Mouse (Mus musculus): Measurements from ENCODE around the gene BC025920. TPM values are rescaled to one million over a fixed set of nuclear protein-coding genes. Genes with fewer than 3 reads are reported as not detected.

The BC025920 gene
- polyA plus RNA-seq, 1 experiment = 3.7 TPM

DNA sequence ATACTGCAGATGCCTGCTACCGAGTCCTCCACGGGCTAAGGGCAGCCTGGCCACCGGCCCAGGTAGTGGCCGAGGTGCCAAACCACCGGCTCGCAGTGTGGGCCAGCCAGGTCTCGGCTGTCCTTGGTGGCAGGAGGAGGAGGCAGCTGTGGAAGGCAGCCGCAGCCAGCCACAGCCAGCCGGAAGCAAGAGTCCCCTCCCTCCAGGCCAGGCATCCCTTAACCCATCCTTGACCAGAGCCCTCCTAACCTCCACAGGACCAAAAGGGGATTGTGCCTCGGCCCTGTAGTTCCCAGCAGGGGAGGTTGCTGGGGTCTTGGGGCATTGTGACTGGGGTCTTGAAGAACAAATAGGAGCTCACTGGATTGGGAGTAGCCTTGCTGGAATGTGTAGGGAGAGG, 41.9 kb upstream of the BC025920 start:
- no peak overlapping the region for H3K4me3 ChIP-seq (ENCODE audit: insufficient read depth, low read length)
- TF ChIP-seq POLR2A (IDR thresholded peaks at IDR 0.05; ENCODE audit: extremely low read depth, insufficient read depth, low read length) = no peak
- TF ChIP-seq CTCF (IDR thresholded peaks at IDR 0.05; ENCODE audit: extremely low read depth, insufficient read depth, low read length) = no peak
- H3K27ac ChIP-seq (ENCODE audit: insufficient read depth, low read length) = no peak overlapping the region
- H3K4me1 ChIP-seq (ENCODE audit: control insufficient read depth, insufficient read depth, low read length) = peaks cover 2% of the 10 kb centered on the region; the same call in 1 of the 2 replicates

DNA sequence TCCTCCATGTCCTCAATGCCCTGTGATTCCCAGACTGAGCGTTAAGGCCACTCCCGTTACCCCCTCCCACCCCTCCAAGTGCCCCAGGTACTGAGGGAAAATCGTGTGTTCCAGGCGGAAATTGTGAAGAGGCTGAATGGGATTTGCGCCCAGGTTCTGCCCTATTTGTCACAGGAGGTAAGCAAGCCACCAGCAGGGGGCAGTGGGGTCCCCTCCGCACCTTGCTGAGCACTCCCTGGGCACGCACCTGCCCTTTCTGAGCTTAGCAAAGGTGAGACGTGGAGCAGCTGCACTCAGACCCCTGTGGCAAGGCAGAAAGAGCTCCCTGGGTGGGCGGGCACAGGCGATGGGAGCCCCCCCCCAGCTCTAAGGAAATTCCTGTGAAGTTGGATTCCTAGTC, 41.3 kb upstream of the BC025920 start:
- H3K4me3 ChIP-seq (ENCODE audit: insufficient read depth, low read length) = no peak overlapping the region
- H3K27ac ChIP-seq (ENCODE audit: insufficient read depth, low read length) = no peak overlapping the region
- TF ChIP-seq CTCF (IDR thresholded peaks at IDR 0.05; ENCODE audit: extremely low read depth, insufficient read depth, low read length) (peak; percentile 54), POLR2A (IDR thresholded peaks at IDR 0.05; ENCODE audit: extremely low read depth, insufficient read depth, low read length) (no peak)
- H3K4me1 ChIP-seq (ENCODE audit: control insufficient read depth, insufficient read depth, low read length) = peaks cover 2% of the 10 kb centered on the region; the same call in 1 of the 2 replicates

DNA sequence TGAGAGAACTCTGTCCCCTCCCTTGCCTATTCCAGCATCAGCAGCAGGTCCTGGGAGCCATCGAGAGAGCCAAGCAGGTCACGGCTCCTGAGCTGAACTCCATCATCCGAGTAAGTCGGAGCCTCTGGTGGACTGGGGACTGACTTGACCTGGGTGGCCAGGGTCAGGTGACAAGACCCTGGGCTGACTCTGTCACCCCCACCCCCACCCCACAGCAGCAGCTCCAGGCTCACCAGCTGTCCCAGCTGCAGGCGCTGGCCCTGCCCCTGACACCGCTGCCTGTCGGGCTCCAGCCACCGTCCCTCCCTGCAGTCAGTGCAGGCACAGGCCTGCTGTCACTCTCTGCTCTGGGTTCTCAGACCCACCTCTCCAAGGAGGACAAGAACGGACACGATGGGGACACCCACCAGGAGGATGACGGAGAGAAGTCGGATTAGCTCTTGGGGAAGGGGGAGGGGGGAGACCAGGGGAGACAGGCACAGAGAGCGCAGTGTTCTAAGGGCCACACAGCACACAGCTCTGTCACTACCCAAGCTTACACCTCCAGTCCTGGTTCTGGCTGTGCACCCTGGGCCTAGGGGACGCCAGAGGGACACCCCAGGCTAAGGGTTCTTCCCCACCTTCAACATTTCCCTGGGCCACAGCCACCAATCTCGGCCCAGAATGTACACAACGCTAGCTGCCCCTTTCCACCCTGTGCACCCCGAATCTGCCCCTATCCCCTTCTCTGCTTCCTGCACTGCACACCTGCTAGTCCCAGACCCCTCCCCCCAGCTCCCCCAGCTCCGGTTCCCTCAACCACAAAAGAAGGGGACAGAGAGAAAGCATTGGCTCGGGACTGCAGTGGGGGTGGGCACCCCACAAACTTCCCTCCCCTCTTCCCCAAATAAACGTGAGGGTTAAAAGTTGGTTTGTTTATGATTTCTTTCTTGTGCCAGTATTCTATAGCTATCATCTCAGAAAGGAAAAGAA, 40.5 kb upstream of the BC025920 start:
- TF ChIP-seq POLR2A (IDR thresholded peaks at IDR 0.05; ENCODE audit: extremely low read depth, insufficient read depth, low read length) = no peak
- no peak for TF ChIP-seq CTCF (IDR thresholded peaks at IDR 0.05; ENCODE audit: extremely low read depth, insufficient read depth, low read length)
- H3K27ac ChIP-seq (ENCODE audit: insufficient read depth, low read length) = no peak overlapping the region
- peaks cover 2% of the 10 kb centered on the region; the same call in 1 of the 2 replicates for H3K4me1 ChIP-seq (ENCODE audit: control insufficient read depth, insufficient read depth, low read length)
- H3K4me3 ChIP-seq (ENCODE audit: insufficient read depth, low read length) = no peak overlapping the region

DNA sequence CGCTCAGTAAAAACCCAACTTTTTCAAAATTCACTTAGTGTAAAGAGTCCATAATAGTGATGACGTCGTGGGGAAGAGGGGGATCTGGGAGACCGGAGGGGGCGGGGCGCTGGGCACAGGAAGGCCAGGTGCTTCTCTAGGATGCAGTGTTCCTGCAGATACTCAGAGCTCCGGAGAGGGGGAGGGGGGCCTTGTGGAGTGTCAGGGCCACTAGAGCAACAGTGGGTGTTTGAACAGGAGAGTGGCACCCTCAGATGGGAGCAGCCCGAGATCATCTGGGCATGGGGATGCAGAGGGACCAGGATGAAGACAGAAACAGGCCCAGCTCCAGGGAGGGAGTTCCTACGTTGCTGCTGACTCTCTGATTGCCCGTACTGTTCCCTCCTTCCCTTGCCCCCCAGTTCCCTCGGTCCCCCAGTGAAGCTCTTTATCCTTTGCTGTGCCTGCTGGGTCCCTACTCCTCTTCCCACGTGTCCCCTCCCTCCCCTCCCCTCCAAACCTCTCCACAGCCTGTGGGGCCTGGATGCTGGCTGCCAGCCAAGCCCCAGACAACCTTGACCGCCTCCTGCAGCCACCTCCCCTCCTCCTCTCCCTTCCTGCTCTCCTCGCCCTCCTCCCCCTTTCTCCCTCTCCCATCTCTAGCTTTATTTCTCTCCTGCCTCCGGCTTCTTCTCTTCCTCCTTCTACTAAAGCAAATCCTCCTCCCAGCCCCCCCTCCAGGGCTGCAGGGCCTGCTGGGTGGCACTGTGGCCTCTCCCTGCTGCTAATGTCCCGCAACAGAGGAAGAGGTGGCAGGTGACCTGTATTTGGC, 37.5 kb upstream of the BC025920 start:
- no peak overlapping the region for H3K27ac ChIP-seq (ENCODE audit: insufficient read depth, low read length)
- no peaks in the 10 kb centered on the region for H3K4me1 ChIP-seq (ENCODE audit: control insufficient read depth, insufficient read depth, low read length)
- no peak for TF ChIP-seq POLR2A (IDR thresholded peaks at IDR 0.05; ENCODE audit: extremely low read depth, insufficient read depth, low read length)
- TF ChIP-seq CTCF (IDR thresholded peaks at IDR 0.05; ENCODE audit: extremely low read depth, insufficient read depth, low read length) = no peak
- no peak overlapping the region for H3K4me3 ChIP-seq (ENCODE audit: insufficient read depth, low read length)

DNA sequence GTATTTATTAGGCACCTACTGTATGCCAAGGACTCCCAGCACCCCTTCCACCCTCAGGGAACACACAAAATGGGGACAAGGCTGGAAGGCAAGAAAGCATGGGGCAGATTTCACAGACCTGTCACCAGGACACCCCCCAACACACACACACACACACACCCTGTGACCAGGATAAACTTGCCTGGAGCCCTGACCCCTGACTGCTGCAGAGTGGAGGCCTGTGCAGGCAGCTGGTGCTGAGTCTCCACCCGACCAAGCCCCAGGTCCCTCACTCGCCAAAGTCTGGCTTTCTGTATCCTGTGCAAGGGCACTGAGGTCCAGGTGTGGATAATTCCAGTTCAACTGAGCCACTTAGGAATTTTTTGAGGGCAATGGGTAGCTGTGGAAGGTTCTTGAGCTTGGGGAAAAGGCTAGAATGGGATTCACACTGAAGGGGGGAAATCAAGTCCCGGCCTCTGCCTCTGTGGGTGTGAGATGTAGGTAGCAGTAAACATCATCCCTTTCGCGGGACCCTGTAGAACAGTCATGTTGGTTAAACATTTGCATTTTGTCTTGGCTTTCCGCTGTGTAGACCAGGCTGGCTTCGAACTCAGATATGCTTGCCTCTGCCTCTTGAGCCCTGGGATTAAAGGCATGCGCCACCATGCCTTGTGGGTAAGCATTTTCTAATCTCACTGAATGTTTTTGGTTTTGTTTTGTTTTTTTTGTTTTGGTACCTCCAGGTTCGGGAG, 36.4 kb upstream of the BC025920 start:
- H3K27ac ChIP-seq (ENCODE audit: insufficient read depth, low read length) = no peak overlapping the region
- H3K4me3 ChIP-seq (ENCODE audit: insufficient read depth, low read length) = no peak overlapping the region
- TF ChIP-seq POLR2A (IDR thresholded peaks at IDR 0.05; ENCODE audit: extremely low read depth, insufficient read depth, low read length) = no peak
- no peak for TF ChIP-seq CTCF (IDR thresholded peaks at IDR 0.05; ENCODE audit: extremely low read depth, insufficient read depth, low read length)
- H3K4me1 ChIP-seq (ENCODE audit: control insufficient read depth, insufficient read depth, low read length) = 0 out of 2 replicates have a peak, but pooled peaks cover under 1% of the 10 kb centered on the region

DNA sequence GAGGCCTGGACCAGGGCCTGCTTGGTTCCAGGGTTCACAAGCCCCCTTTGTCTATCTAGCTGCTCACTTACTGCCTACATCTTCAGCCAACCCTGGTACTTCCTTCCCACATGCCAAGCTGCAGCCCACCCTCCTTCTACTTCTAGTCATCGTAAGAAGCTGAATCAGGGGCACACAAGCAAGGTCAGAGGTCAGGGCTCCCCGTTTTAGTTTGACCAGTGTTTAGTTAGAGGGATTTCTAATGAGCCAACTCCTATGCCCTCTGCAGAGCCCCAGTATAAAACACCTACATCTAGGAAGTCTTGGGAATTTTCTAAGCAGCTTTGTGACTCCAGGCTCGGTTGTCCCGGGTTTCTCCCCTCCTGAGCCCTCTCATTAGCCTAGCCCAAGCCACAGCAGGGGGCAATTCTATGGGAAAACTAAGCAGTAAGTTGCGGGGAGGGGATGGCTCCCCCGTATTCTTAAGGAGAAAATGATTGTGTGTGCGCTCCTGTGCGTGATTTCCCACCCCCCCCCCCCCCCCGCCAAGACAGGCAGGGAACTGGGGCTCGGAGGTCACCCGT, 35.8 kb upstream of the BC025920 start:
- H3K4me3 ChIP-seq (ENCODE audit: insufficient read depth, low read length) = peak overlapping the region; percentile 50; the same call in 1 of the 2 replicates
- 0 out of 2 replicates have a peak, but pooled peaks cover 2% of the 10 kb centered on the region for H3K4me1 ChIP-seq (ENCODE audit: control insufficient read depth, insufficient read depth, low read length)
- TF ChIP-seq CTCF (IDR thresholded peaks at IDR 0.05; ENCODE audit: extremely low read depth, insufficient read depth, low read length) (no peak), POLR2A (IDR thresholded peaks at IDR 0.05; ENCODE audit: extremely low read depth, insufficient read depth, low read length) (no peak)
- no peak overlapping the region for H3K27ac ChIP-seq (ENCODE audit: insufficient read depth, low read length)

DNA sequence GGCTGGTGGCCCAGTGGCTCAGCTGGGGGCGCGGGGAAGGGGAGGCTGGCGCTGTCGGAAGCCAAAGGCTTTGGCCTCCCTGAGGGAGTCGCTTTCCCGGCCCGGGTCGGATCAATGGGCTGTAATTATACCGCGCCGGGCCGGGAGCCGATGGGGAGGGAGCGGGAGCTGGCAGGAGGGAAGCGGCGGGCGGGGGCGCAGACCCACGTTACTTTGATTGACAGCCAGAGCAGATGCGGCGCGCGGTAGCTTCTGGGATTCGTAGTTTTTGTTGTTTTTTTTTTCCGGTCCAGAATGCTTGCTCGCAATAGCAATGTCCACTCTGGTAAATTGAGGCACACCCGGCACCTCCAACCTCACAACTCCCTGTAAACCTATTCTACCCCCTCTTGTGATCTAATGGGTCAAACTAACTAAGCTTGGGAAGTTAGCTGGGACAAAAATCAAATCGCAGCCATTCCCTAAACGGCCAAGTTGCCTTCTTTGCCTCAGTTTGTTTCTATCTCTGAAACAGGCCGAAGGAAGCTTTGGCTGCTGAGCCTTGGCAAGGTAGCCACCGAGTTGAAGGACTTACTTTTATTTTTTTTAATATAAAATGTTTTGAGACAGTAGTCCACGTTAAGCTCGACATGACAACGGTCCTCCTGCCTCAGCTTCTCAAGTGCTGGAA, 35.1 kb upstream of the BC025920 start:
- TF ChIP-seq POLR2A (IDR thresholded peaks at IDR 0.05; ENCODE audit: extremely low read depth, insufficient read depth, low read length) = no peak
- no peak for TF ChIP-seq CTCF (IDR thresholded peaks at IDR 0.05; ENCODE audit: extremely low read depth, insufficient read depth, low read length)
- 0 out of 2 replicates have a peak, but pooled peaks cover 2% of the 10 kb centered on the region for H3K4me1 ChIP-seq (ENCODE audit: control insufficient read depth, insufficient read depth, low read length)

DNA sequence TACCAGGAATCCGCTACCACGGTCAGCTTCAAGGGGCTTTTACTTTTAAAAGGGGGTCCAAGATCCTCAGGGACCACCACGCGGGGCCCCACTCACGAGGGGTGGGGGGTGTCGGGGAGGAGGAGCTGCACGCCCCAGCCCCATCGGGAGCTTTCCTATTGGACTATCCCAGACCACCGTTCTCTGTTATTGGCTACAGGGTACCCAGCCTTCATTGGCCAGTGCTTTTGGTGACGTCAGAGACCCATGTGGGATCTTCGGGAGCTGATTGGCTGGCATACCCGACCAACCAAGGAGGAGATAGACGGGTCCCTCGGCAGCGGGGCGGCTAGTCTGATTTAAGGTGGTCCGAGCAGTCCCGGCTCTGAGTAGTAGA, 34.6 kb upstream of the BC025920 start:
- Histone ChIP-seq H3K27ac (ENCODE audit: insufficient read depth, low read length) (no peak overlapping the region), H3K4me3 (ENCODE audit: insufficient read depth, low read length) (peak overlapping the region; percentile 50), H3K4me1 (ENCODE audit: control insufficient read depth, insufficient read depth, low read length) (0 out of 2 replicates have a peak, but pooled peaks cover 2% of the 10 kb centered on the region)
- TF ChIP-seq POLR2A (IDR thresholded peaks at IDR 0.05; ENCODE audit: extremely low read depth, insufficient read depth, low read length) (no peak), CTCF (IDR thresholded peaks at IDR 0.05; ENCODE audit: extremely low read depth, insufficient read depth, low read length) (no peak)

More for the DNA sequence above, 35.1 kb upstream of the BC025920 start:
- Histone ChIP-seq H3K27ac (ENCODE audit: insufficient read depth, low read length) (no peak overlapping the region), H3K4me3 (ENCODE audit: insufficient read depth, low read length) (peak overlapping the region; percentile 50)

All from cortical plate, adult 2 months (tissue).